Mouse (Mus musculus): ENCODE data around the gene Nelfb. TPM values are rescaled to one million over a fixed set of nuclear protein-coding genes. Genes with fewer than 3 reads are reported as not detected.

Nelfb gene
- polyA plus RNA-seq, 1 experiment from 2014 or later: 106 TPM

DNA sequence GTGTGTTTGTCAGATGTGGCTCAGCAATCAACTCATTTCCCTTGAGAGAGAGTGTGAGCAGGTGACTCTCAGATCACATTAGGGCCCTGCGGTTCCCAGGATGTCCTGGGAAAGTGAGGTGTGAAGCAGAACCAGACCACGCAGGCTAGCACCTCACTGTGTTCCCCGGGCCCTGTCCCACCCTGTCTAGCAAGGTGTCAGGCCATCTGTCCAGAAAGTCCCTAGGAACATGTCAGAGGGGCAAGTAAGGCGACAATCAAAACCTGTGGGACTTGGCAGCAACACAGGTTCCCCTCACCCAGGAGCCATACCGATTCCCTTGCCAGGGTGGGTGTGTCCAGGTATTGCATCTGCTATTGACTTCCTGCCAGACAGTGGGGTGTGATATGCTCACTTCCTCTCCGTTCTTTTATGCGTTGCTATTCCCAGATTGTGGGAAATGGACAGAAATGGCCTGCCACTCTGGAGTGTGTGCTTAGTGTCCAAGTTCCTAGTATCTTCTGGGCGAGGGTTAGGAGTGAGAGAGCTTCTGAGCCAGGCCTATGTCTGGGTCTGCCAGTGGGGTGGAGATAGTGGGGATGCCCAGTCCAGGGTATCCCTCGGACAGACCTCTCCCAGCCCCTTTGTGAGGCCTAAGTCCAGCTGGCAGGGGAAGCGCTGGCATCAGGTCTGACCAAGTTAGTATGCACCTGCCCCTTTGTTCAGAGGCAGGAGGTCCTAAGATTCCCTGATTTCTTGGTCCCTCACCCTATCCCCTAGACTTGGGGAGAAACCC, 40.8 kb downstream of the Nelfb start:
- Histone ChIP-seq H3K27ac (peak overlapping the region; percentile 91; the same call in 1 of the 2 replicates), H3K4me1 (peaks cover 55% of the 10 kb centered on the region), H3K9ac (0 out of 2 replicates have a peak overlapping the region, but pooled peaks have one; percentile 17), H3K36me3 (replicated peaks) (no peaks in the 10 kb centered on the region), H3K9me3 (no peaks in the 10 kb centered on the region), H3K27me3 (no peaks in the 10 kb centered on the region), H3K4me3 (replicated peaks) (no peak overlapping the region), H3K4me2 (no peak overlapping the region)
- ATAC-seq (ENCODE audit: low FRiP score): no peak
- WGBS: 78% methylated on average over 10 of the region's 10 CpGs

- H3K4me3 ChIP-seq (replicated peaks): no peak overlapping the region
- no peaks in the 10 kb centered on the region for H3K27me3 ChIP-seq
- ATAC-seq (ENCODE audit: low FRiP score): no peak
- no peaks in the 10 kb centered on the region for H3K36me3 ChIP-seq (replicated peaks)
- 10% methylated on average over 5 of the region's 5 CpGs for WGBS
- H3K4me1 ChIP-seq: peaks cover 48% of the 10 kb centered on the region
- no peaks in the 10 kb centered on the region for H3K9me3 ChIP-seq
- peak overlapping the region; percentile 91 for H3K27ac ChIP-seq
- H3K9ac ChIP-seq: 0 out of 2 replicates have a peak overlapping the region, but pooled peaks have one; percentile 17
- H3K4me2 ChIP-seq: no peak overlapping the region
Observed at GRCm38 (mm10) chr2:25169778-25170177, 41.5 kb downstream of the Nelfb start.

DNA sequence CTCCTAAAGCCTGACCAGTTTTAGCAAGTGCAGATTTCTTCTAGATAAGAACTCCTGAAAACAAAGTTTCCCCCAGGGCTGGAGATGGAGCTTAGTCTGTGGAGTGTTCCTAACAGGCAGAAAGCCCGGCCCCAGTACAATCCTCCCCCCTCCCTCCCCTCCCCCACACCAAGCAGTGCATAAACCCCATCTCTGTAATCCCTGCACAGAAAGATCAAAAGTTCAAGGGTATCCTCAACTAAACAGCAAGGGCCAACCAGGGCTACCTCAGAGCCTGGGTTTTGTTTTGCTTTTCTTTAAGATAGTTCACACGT, 42.7 kb downstream of the Nelfb start:
- Histone ChIP-seq H3K9ac (no peak overlapping the region; the same call in 1 of the 2 replicates), H3K4me2 (peak overlapping the region; percentile 76), H3K4me1 (peaks cover 59% of the 10 kb centered on the region), H3K27me3 (no peaks in the 10 kb centered on the region), H3K4me3 (replicated peaks) (peak overlapping the region; percentile 44), H3K36me3 (replicated peaks) (no peaks in the 10 kb centered on the region), H3K27ac (peak overlapping the region; percentile 91), H3K9me3 (no peaks in the 10 kb centered on the region)
- WGBS: 4% methylated on average over 2 of the region's 2 CpGs
- ATAC-seq (ENCODE audit: low FRiP score): no peak; the same call in 1 of the 2 replicates

DNA sequence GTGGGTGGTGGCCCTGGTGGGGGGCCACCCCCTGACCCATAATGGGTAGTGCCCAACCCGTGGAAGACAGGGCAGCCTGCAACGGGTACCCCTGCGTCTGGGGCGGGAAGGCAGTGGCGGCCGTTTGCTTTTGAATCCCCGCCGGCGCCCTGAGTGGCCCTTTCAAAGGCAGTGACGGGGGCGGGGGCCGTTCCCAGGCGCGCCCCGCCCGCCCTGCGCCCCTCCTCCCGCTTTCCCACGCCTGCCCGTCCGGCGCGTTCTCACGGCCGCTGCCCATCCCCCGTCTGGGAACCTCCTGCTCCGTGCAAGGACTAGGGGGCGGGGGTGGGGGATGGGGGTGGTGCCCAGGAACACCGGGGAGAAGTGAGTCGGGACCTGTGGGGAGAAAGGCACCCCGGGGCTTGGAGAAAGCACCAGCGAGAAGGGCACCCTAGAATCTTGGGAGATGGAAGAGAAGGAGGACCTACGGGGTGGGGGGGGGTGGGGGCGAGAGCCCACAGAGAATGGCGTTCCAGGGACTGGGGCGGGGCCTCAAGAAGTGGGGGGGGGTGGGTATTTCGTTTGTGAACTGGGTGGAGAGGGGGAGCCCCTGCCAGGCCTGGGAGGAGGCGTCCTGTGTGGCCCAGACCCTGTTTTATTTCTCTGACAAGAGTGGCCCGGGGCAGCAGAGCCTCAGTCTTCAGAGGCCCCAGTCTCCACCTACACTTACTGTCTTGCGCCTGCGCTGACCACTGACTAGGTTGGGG, 43.2 kb downstream of the Nelfb start:
- ATAC-seq (ENCODE audit: low FRiP score): peak; percentile 81

DNA sequence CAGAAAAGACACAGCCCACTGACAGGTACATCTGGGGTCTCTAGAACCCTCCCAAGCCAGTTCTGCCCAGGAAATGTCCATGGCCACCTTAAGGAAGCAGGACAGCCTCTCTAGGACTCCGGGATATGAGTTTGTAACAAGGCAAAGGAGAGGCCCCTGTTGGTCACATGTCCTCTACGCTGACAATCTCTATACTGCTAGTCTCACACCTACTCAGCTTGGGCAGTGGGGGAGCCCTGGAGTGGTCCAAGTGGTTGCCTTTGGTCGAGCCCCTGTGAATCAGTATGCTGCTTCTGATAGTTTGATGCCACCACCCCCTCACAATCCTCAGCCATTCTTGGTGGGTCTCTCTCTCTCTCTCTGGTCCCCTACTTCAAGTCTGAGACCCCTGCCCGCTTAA, 43.8 kb downstream of the Nelfb start:
- no peaks in the 10 kb centered on the region for H3K36me3 ChIP-seq (replicated peaks)
- H3K9ac ChIP-seq: peak overlapping the region; percentile 61
- H3K4me3 ChIP-seq (replicated peaks): peak overlapping the region; percentile 44
- peak overlapping the region; percentile 91 for H3K27ac ChIP-seq
- H3K27me3 ChIP-seq: no peaks in the 10 kb centered on the region
- peak; percentile 13; the same call in 1 of the 2 replicates for ATAC-seq (ENCODE audit: low FRiP score)
- H3K4me1 ChIP-seq: peaks cover 63% of the 10 kb centered on the region
- 19% methylated on average over 4 of the region's 4 CpGs for WGBS
- H3K9me3 ChIP-seq: no peaks in the 10 kb centered on the region
- peak overlapping the region; percentile 76 for H3K4me2 ChIP-seq

More for the DNA sequence above, 43.2 kb downstream of the Nelfb start:
- Histone ChIP-seq H3K4me3 (replicated peaks) (peak overlapping the region; percentile 44), H3K9me3 (no peaks in the 10 kb centered on the region), H3K36me3 (replicated peaks) (no peaks in the 10 kb centered on the region), H3K4me2 (peak overlapping the region; percentile 76), H3K27me3 (no peaks in the 10 kb centered on the region), H3K4me1 (peaks cover 64% of the 10 kb centered on the region), H3K9ac (peak overlapping the region; percentile 61), H3K27ac (peak overlapping the region; percentile 91)
- under 1% methylated on average over 27 of the region's 41 CpGs for WGBS

DNA sequence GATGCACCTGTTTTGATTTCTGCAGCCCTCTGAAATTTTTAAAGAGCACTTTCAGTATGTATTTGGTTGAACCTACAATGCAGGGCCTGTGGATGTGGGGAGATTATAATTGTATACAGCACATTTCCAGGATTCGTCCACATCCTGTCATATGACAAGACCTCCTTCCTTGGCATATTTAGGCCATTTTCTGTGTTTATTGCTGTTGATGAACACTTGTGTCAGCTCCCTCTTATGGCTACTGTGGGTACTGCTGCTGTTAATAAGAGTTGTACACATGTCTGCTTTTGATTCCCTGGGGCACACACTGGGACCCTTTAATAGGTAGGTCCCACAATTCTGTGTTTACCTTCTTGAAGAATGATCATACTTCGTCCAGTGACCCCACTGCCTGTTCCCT, 53.6 kb downstream of the Nelfb start:
- Histone ChIP-seq H3K36me3 (replicated peaks) (no peaks in the 10 kb centered on the region), H3K27me3 (no peaks in the 10 kb centered on the region), H3K9ac (no peak overlapping the region), H3K4me2 (no peak overlapping the region), H3K4me1 (no peaks in the 10 kb centered on the region), H3K4me3 (replicated peaks) (no peak overlapping the region), H3K27ac (no peak overlapping the region), H3K9me3 (no peaks in the 10 kb centered on the region)
- no peak for ATAC-seq (ENCODE audit: low FRiP score)
- WGBS: 62% methylated on average over 2 of the region's 2 CpGs

GRCm38 (mm10) chr2:25156990-25157389, 54.3 kb downstream of the Nelfb start:
- H3K4me1 ChIP-seq: no peaks in the 10 kb centered on the region
- H3K4me3 ChIP-seq (replicated peaks): no peak overlapping the region
- no peak overlapping the region for H3K27ac ChIP-seq
- no peaks in the 10 kb centered on the region for H3K27me3 ChIP-seq
- no peak overlapping the region for H3K4me2 ChIP-seq
- H3K9ac ChIP-seq: no peak overlapping the region
- WGBS: 54% methylated on average over 2 of the region's 2 CpGs
- no peak for ATAC-seq (ENCODE audit: low FRiP score)
- H3K36me3 ChIP-seq (replicated peaks): no peaks in the 10 kb centered on the region
- H3K9me3 ChIP-seq: no peaks in the 10 kb centered on the region

DNA sequence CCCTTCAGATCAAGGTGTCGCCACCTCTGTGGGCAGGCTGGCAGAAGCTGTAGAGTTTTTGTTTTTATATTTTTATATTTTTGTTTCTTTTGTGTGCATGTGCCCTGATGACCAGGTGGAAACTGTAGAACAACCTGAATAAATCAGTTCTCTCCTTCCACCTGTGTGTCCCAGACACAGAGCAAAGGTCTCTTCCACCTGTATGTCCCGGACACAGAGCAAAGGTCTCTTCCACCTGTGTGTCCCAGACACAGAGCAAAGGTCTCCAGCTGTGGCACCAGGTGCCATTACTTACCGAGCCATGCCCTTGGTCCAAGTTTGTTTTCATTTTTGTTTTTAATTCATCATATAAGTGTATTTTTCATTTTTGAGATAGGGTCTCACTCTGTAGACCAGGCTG, 55.1 kb downstream of the Nelfb start:
- no peak overlapping the region for H3K4me2 ChIP-seq
- H3K27ac ChIP-seq: no peak overlapping the region
- H3K27me3 ChIP-seq: no peaks in the 10 kb centered on the region
- 91% methylated on average over 3 of the region's 3 CpGs for WGBS
- H3K36me3 ChIP-seq (replicated peaks): no peaks in the 10 kb centered on the region
- H3K4me1 ChIP-seq: no peaks in the 10 kb centered on the region
- ATAC-seq (ENCODE audit: low FRiP score): no peak
- H3K9me3 ChIP-seq: no peaks in the 10 kb centered on the region
- no peak overlapping the region for H3K4me3 ChIP-seq (replicated peaks)
- H3K9ac ChIP-seq: no peak overlapping the region

DNA sequence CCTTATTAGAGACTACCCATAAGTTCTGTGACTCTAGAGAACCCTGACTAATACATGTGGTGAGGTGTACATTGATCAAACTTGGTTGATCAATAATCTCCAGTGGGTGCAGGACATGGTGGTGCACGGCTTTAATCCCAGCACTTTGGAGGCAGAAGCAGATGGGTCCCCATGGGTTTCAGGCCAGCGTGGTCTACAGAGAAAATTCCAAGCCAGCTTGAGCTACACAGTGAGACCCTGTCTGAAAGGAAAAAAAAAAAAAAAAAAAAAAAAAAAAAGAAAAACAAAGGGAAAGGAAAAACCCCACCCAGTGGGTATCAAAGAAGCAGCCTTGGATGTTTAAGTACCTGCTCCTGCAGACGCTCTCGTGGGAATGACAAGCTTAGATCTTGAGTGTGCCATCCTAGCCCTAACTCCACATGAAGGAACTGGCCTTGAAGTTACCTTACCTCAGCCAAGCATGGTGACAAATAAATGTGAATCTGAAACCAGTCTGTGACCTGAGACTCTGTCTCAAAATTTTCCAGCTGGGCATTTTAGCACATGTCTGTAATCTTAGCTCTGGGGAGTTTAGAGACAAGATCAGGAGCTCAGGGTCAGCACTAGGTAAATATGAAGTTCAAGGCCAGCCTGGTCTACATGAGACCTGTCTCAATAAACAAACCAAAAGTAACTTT, 59.9 kb downstream of the Nelfb start:
- Histone ChIP-seq H3K9me3 (no peaks in the 10 kb centered on the region), H3K9ac (no peak overlapping the region), H3K4me1 (no peaks in the 10 kb centered on the region), H3K36me3 (replicated peaks) (no peaks in the 10 kb centered on the region), H3K4me3 (replicated peaks) (no peak overlapping the region), H3K27me3 (no peaks in the 10 kb centered on the region), H3K27ac (no peak overlapping the region), H3K4me2 (no peak overlapping the region)
- WGBS: 68% methylated on average over 4 of the region's 4 CpGs
- no peak for ATAC-seq (ENCODE audit: low FRiP score)

Other genes starting within 250 kb of the Nelfb start
- 31.2 and 34.1 TPM in 2 replicates for gene Dph7, start 249.1 kb downstream of the Nelfb start, polyA plus RNA-seq (2016; fragmentation: Nextera tagmentation; extraction: Ambion mirVana)
- gene Mrpl41, start 236.4 kb downstream of the Nelfb start, polyA plus RNA-seq (2016; fragmentation: Nextera tagmentation; extraction: Ambion mirVana): 132 and 143 TPM in 2 replicates
- gene Pnpla7, start 235.5 kb downstream of the Nelfb start, polyA plus RNA-seq (2016; fragmentation: Nextera tagmentation; extraction: Ambion mirVana): 3.3 and 4.4 TPM in 2 replicates
- gene Nsmf, start 157.1 kb downstream of the Nelfb start, polyA plus RNA-seq (2016; fragmentation: Nextera tagmentation; extraction: Ambion mirVana): 103 and 112 TPM in 2 replicates
- gene Entpd8, start 131.2 kb downstream of the Nelfb start, polyA plus RNA-seq (2016; fragmentation: Nextera tagmentation; extraction: Ambion mirVana): not detected in 2 replicates
- 0.24 TPM in 1 of 2 replicates, not detected in the other for gene Noxa1, start 116.3 kb downstream of the Nelfb start, polyA plus RNA-seq (2016; fragmentation: Nextera tagmentation; extraction: Ambion mirVana)
- 76.8 and 81.0 TPM in 2 replicates for gene Nrarp, start 30.7 kb downstream of the Nelfb start, polyA plus RNA-seq (2016; fragmentation: Nextera tagmentation; extraction: Ambion mirVana)
- 0.62 and 1.0 TPM in 2 replicates for gene Tor4a, start 14.6 kb downstream of the Nelfb start, polyA plus RNA-seq (2016; fragmentation: Nextera tagmentation; extraction: Ambion mirVana)
- gene Stpg3, start 3.1 kb upstream of the Nelfb start, polyA plus RNA-seq (2016; fragmentation: Nextera tagmentation; extraction: Ambion mirVana): not detected in 2 replicates
- gene Fam166a, start 7.3 kb upstream of the Nelfb start, polyA plus RNA-seq (2016; fragmentation: Nextera tagmentation; extraction: Ambion mirVana): 0.46 and 0.87 TPM in 2 replicates
- 496 and 501 TPM in 2 replicates for gene Tubb4b, start 13.2 kb upstream of the Nelfb start, polyA plus RNA-seq (2016; fragmentation: Nextera tagmentation; extraction: Ambion mirVana)
- gene Slc34a3, start 22.9 kb upstream of the Nelfb start, polyA plus RNA-seq (2016; fragmentation: Nextera tagmentation; extraction: Ambion mirVana): not detected in 2 replicates
- gene Rnf224, start 25.3 kb upstream of the Nelfb start, polyA plus RNA-seq (2016; fragmentation: Nextera tagmentation; extraction: Ambion mirVana): not detected in 2 replicates
- 30.2 and 37.9 TPM in 2 replicates for gene Rnf208, start 30.8 kb upstream of the Nelfb start, polyA plus RNA-seq (2016; fragmentation: Nextera tagmentation; extraction: Ambion mirVana)
- gene Cysrt1, start 31.0 kb upstream of the Nelfb start, polyA plus RNA-seq (2016; fragmentation: Nextera tagmentation; extraction: Ambion mirVana): not detected in 2 replicates
- 4.2 and 6.0 TPM in 2 replicates for gene AL732309.1, start 35.4 kb upstream of the Nelfb start, polyA plus RNA-seq (2016; fragmentation: Nextera tagmentation; extraction: Ambion mirVana)
- gene Tmem203, start 44.0 kb upstream of the Nelfb start, polyA plus RNA-seq (2016; fragmentation: Nextera tagmentation; extraction: Ambion mirVana): 17.6 and 18.1 TPM in 2 replicates
- gene Tprn, start 51.1 kb upstream of the Nelfb start, polyA plus RNA-seq (2016; fragmentation: Nextera tagmentation; extraction: Ambion mirVana): 9.3 and 10.0 TPM in 2 replicates
- 207 and 224 TPM in 2 replicates for gene Ssna1, start 60.9 kb upstream of the Nelfb start, polyA plus RNA-seq (2016; fragmentation: Nextera tagmentation; extraction: Ambion mirVana)
- gene Anapc2, start 61.0 kb upstream of the Nelfb start, polyA plus RNA-seq (2016; fragmentation: Nextera tagmentation; extraction: Ambion mirVana): 134 and 141 TPM in 2 replicates
- gene Tmem210, start 76.7 kb upstream of the Nelfb start, polyA plus RNA-seq (2016; fragmentation: Nextera tagmentation; extraction: Ambion mirVana): not detected in 2 replicates
- not detected in 2 replicates for gene Lrrc26, start 78.4 kb upstream of the Nelfb start, polyA plus RNA-seq (2016; fragmentation: Nextera tagmentation; extraction: Ambion mirVana)
- 2.2 and 5.6 TPM in 2 replicates for gene Grin1, start 107.7 kb upstream of the Nelfb start, polyA plus RNA-seq (2016; fragmentation: Nextera tagmentation; extraction: Ambion mirVana)
- 74.8 and 80.8 TPM in 2 replicates for gene Man1b1, start 120.8 kb upstream of the Nelfb start, polyA plus RNA-seq (2016; fragmentation: Nextera tagmentation; extraction: Ambion mirVana)
- 18.0 and 19.9 TPM in 2 replicates for gene Dpp7, start 144.9 kb upstream of the Nelfb start, polyA plus RNA-seq (2016; fragmentation: Nextera tagmentation; extraction: Ambion mirVana)
- 4.0 and 4.3 TPM in 2 replicates for gene Uap1l1, start 154.2 kb upstream of the Nelfb start, polyA plus RNA-seq (2016; fragmentation: Nextera tagmentation; extraction: Ambion mirVana)
- gene Sapcd2, start 160.8 kb upstream of the Nelfb start, polyA plus RNA-seq (2016; fragmentation: Nextera tagmentation; extraction: Ambion mirVana): 60.8 and 67.8 TPM in 2 replicates
- 0.22 TPM in 1 of 2 replicates, not detected in the other for gene Entpd2, start 184.4 kb upstream of the Nelfb start, polyA plus RNA-seq (2016; fragmentation: Nextera tagmentation; extraction: Ambion mirVana)
- gene Npdc1, start 187.9 kb upstream of the Nelfb start, polyA plus RNA-seq (2016; fragmentation: Nextera tagmentation; extraction: Ambion mirVana): 192 and 198 TPM in 2 replicates
- gene Fut7, start 211.8 kb upstream of the Nelfb start, polyA plus RNA-seq (2016; fragmentation: Nextera tagmentation; extraction: Ambion mirVana): 0.14 TPM in 1 of 2 replicates, not detected in the other
- gene Abca2, start 217.2 kb upstream of the Nelfb start, polyA plus RNA-seq (2016; fragmentation: Nextera tagmentation; extraction: Ambion mirVana): 10.9 and 12.5 TPM in 2 replicates
- gene Clic3, start 245.3 kb upstream of the Nelfb start, polyA plus RNA-seq (2016; fragmentation: Nextera tagmentation; extraction: Ambion mirVana): 1.1 and 2.0 TPM in 2 replicates
- gene Paxx, start 249.6 kb upstream of the Nelfb start, polyA plus RNA-seq (2016; fragmentation: Nextera tagmentation; extraction: Ambion mirVana): 34.5 and 39.1 TPM in 2 replicates

All from forebrain, embryonic 12.5 days (tissue).